Mouse (Mus musculus) midbrain, embryonic 13.5 days (tissue): ENCODE results near the gene Crtc2. TPM values are rescaled to one million over a fixed set of nuclear protein-coding genes. Genes with fewer than 3 reads are reported as not detected.
"Not testable (repeated sequence)": the region's sequence is repeated elsewhere in the genome, so short reads cannot be mapped to it uniquely, and the experiment has no call there.

ENCODE experiments used
- ATAC-seq: fragments of 200-750 bp; cut with Nextera tagmentation; 2 replicates; pipeline ENCODE4 v1.8.0; 2017; ENCODE audit warnings: mild to moderate bottlenecking, moderate TSS enrichment, moderate library complexity
- H3K27ac ChIP-seq: fragments of 300-500 bp; sonication (generic); 2 replicates; pipeline ENCODE4 v1.5.1; 2015; ENCODE audit warnings: inconsistent platforms, mild to moderate bottlenecking, moderate library complexity
- H3K27me3 ChIP-seq: fragments of 300-500 bp; sonication (generic); 2 replicates; pipeline ENCODE4 v1.6.1; 2015; ENCODE audit warnings: mild to moderate bottlenecking, inconsistent platforms
- H3K36me3 ChIP-seq: fragments of 300-500 bp; sonication (generic); 2 replicates; pipeline ENCODE4 v1.6.1; 2015; ENCODE audit warnings: mild to moderate bottlenecking, inconsistent platforms
- H3K4me1 ChIP-seq: fragments of 300-500 bp; sonication (generic); replicated peaks from 2 replicates; pipeline ENCODE4 v1.6.1; 2015; ENCODE audit warnings: inconsistent platforms
- H3K4me2 ChIP-seq: fragments of 300-500 bp; sonication (generic); replicated peaks from 2 replicates; pipeline ENCODE4 v1.6.1; 2015; ENCODE audit warnings: moderate library complexity, mild to moderate bottlenecking, inconsistent platforms
- H3K4me3 ChIP-seq: fragments of 300-500 bp; sonication (generic); replicated peaks from 2 replicates; pipeline ENCODE4 v1.5.1; 2015; ENCODE audit warnings: mild to moderate bottlenecking, inconsistent platforms
- H3K9ac ChIP-seq: fragments of 300-500 bp; sonication (generic); replicated peaks from 2 replicates; pipeline ENCODE4 v1.6.1; 2015; ENCODE audit warnings: mild to moderate bottlenecking, inconsistent platforms
- H3K9me3 ChIP-seq: fragments of 300-500 bp; sonication (generic); 2 replicates; pipeline ENCODE4 v1.6.1; 2016; ENCODE audit warnings: mild to moderate bottlenecking, inconsistent platforms
- WGBS: fragments of 180-500 bp; shearing (Covaris S2); methylation state at CpG from one replicate; pipeline ENCODE4 v1.1.7; 2015; 5-methylcytosine and 5-hydroxymethylcytosine counted together
- polyA plus RNA-seq: library from polyadenylated mRNA; unstranded; fragments of >200 nt; fragmentation: Nextera tagmentation; extraction: Ambion mirVana; gene quantifications from 2 replicates; pipeline ENCODE4 v1.2.1, GENCODE M21; 2015

Crtc2 gene
- polyA plus RNA-seq, 1 experiment from 2014 or later = 21.4 TPM

GRCm38 (mm10) chr3:90275286-90275685 lies 21.3 kb downstream of the Crtc2 start:
- Histone ChIP-seq H3K4me2 (no peak overlapping the region), H3K36me3 (peaks cover 93% of the 10 kb centered on the region)

DNA sequence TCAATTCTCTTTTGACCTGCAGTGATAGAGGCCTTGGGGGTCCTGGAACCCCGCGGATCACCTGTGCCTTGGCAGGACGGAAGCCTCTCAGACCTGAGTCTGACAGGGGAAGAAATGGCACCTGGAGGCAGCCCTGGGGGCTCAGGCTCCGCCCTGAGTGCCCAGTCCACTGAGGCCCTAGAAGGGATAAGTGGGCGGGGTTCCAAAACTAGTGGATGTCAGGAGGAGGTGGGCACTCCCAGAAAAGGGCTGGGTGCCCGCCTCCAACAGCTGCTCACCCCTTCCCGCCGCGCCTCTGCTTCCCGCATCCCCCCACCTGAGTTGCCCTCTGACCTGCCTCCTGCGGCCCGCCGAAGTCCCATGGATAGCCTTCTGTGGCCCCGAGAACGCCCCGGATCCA lies 22.9 kb downstream of the Crtc2 start:
- H3K4me3 ChIP-seq = no peak overlapping the region
- no peaks in the 10 kb centered on the region for H3K4me1 ChIP-seq
- H3K27ac ChIP-seq = no peak overlapping the region
- H3K27me3 ChIP-seq = no peaks in the 10 kb centered on the region
- peaks cover 90% of the 10 kb centered on the region for H3K36me3 ChIP-seq
- 47% methylated on average over 16 of the region's 16 CpGs for WGBS
- no peak overlapping the region for H3K4me2 ChIP-seq
- no peak for ATAC-seq
- no peak overlapping the region for H3K9ac ChIP-seq
- no peaks in the 10 kb centered on the region for H3K9me3 ChIP-seq

More at GRCm38 (mm10) chr3:90275286-90275685, 21.3 kb downstream of the Crtc2 start:
- Histone ChIP-seq H3K9me3 (no peaks in the 10 kb centered on the region), H3K27me3 (no peaks in the 10 kb centered on the region), H3K9ac (no peak overlapping the region), H3K4me1 (no peaks in the 10 kb centered on the region), H3K27ac (no peak overlapping the region), H3K4me3 (no peak overlapping the region)
- no peak for ATAC-seq
- 97% methylated on average over 11 of the region's 11 CpGs for WGBS

GRCm38 (mm10) chr3:90277793-90278192 lies 23.8 kb downstream of the Crtc2 start:
- H3K36me3 ChIP-seq = peaks cover 80% of the 10 kb centered on the region

DNA sequence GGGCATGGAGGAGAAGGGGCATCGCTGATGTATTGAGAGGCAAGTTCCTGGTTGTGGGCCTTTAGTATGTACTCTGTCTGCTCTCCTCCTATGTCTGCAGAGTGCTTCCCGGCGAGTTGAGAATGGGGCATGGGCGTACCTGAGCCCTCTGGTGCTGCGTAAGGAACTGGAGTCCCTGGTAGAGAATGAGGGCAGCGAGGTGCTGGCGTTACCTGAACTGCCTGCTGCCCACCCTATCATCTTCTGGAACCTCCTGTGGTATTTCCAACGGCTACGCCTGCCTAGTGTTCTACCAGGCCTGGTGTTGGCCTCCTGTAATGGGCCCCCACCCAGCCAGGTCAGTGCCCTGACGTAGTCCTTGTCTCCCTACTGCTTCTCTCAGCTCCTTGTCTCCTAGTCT lies 24.2 kb downstream of the Crtc2 start:
- H3K4me1 ChIP-seq = no peaks in the 10 kb centered on the region
- H3K27ac ChIP-seq = no peak overlapping the region
- ATAC-seq = no peak
- no peaks in the 10 kb centered on the region for H3K27me3 ChIP-seq
- H3K4me3 ChIP-seq = no peak overlapping the region
- peaks cover 76% of the 10 kb centered on the region for H3K36me3 ChIP-seq
- no peak overlapping the region for H3K4me2 ChIP-seq
- WGBS = 94% methylated on average over 10 of the region's 10 CpGs
- no peak overlapping the region for H3K9ac ChIP-seq
- no peaks in the 10 kb centered on the region for H3K9me3 ChIP-seq

More at GRCm38 (mm10) chr3:90277793-90278192, 23.8 kb downstream of the Crtc2 start:
- H3K9me3 ChIP-seq = no peaks in the 10 kb centered on the region
- no peaks in the 10 kb centered on the region for H3K27me3 ChIP-seq
- WGBS = 94% methylated on average over 9 of the region's 9 CpGs
- H3K4me2 ChIP-seq = no peak overlapping the region
- no peaks in the 10 kb centered on the region for H3K4me1 ChIP-seq
- no peak overlapping the region for H3K27ac ChIP-seq
- H3K4me3 ChIP-seq = no peak overlapping the region
- no peak overlapping the region for H3K9ac ChIP-seq
- no peak for ATAC-seq

GRCm38 (mm10) chr3:90279216-90279615 lies 25.3 kb downstream of the Crtc2 start:
- Histone ChIP-seq H3K4me1 (no peaks in the 10 kb centered on the region), H3K27me3 (no peaks in the 10 kb centered on the region), H3K27ac (no peak overlapping the region), H3K4me3 (no peak overlapping the region), H3K4me2 (no peak overlapping the region), H3K9me3 (no peaks in the 10 kb centered on the region), H3K9ac (no peak overlapping the region), H3K36me3 (peaks cover 67% of the 10 kb centered on the region)
- ATAC-seq = no peak
- 92% methylated on average over 9 of the region's 9 CpGs for WGBS

- ATAC-seq = no peak
- no peaks in the 10 kb centered on the region for H3K4me1 ChIP-seq
- H3K4me2 ChIP-seq = no peak overlapping the region
- WGBS = 93% methylated on average over 7 of the region's 7 CpGs
- no peaks in the 10 kb centered on the region for H3K9me3 ChIP-seq
- no peaks in the 10 kb centered on the region for H3K27me3 ChIP-seq
- H3K4me3 ChIP-seq = no peak overlapping the region
- H3K36me3 ChIP-seq = peaks cover 65% of the 10 kb centered on the region
- no peak overlapping the region for H3K9ac ChIP-seq
- no peak overlapping the region for H3K27ac ChIP-seq
Observed at GRCm38 (mm10) chr3:90279743-90280142, 25.8 kb downstream of the Crtc2 start.

DNA sequence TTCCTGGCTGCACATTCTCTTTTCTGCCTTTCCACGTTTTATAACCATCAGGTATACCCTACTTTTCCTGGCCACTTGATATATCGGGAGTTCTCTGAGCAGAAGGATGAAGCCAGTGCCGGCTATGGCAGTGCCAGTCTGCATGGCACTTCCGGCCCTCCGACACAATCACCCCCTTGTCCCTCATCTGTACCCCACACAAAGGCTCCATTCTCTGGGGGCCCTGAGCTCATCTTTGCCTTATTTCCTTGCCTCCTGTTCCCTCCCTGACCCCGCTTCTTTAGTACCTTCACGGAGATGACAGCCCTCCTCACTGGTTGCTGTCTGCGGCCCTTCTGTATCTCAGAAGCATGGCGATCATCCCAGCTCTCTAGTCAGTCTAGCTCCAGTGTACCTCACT lies 26.7 kb downstream of the Crtc2 start:
- Histone ChIP-seq H3K27ac (no peak overlapping the region), H3K27me3 (no peaks in the 10 kb centered on the region), H3K9ac (no peak overlapping the region), H3K36me3 (peaks cover 56% of the 10 kb centered on the region), H3K4me1 (no peaks in the 10 kb centered on the region), H3K9me3 (no peaks in the 10 kb centered on the region), H3K4me3 (no peak overlapping the region), H3K4me2 (no peak overlapping the region)
- ATAC-seq = no peak
- WGBS = 94% methylated on average over 9 of the region's 9 CpGs

GRCm38 (mm10) chr3:90284150-90284549 lies 30.2 kb downstream of the Crtc2 start:
- Histone ChIP-seq H3K9ac (no peak overlapping the region), H3K4me3 (no peak overlapping the region), H3K9me3 (no peaks in the 10 kb centered on the region), H3K27me3 (no peaks in the 10 kb centered on the region), H3K27ac (no peak overlapping the region), H3K4me1 (no peaks in the 10 kb centered on the region), H3K36me3 (peaks cover 22% of the 10 kb centered on the region), H3K4me2 (no peak overlapping the region)
- WGBS = 96% methylated on average over 2 of the region's 2 CpGs
- ATAC-seq = no peak

DNA sequence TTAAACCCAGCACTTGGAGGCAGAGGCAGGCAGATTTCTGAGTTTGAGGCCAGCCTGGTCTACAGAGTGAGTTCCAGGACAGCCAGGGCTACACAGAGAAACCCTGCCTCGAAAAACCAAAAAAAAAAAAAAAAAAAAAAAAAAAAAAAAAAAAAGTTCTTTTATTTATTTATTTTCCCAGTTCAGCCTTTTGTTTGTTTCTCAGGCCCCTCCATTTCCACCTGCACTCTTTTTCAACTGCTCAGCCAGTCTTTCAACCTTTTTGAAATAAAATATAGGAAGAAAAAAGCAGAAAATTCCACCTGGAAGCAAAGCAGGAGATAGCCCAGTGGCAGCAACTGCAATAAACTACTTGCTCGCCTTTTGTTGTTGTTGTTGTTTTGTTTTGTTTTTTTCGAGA lies 35.4 kb downstream of the Crtc2 start:
- not testable (repeated sequence) for H3K9me3 ChIP-seq, H3K27ac ChIP-seq, H3K27me3 ChIP-seq, H3K4me2 ChIP-seq, H3K4me3 ChIP-seq, H3K36me3 ChIP-seq, H3K9ac ChIP-seq, ATAC-seq
- peaks cover 11% of the 10 kb centered on the region for H3K4me1 ChIP-seq
- 80% methylated on average over 3 of the region's 3 CpGs for WGBS

DNA sequence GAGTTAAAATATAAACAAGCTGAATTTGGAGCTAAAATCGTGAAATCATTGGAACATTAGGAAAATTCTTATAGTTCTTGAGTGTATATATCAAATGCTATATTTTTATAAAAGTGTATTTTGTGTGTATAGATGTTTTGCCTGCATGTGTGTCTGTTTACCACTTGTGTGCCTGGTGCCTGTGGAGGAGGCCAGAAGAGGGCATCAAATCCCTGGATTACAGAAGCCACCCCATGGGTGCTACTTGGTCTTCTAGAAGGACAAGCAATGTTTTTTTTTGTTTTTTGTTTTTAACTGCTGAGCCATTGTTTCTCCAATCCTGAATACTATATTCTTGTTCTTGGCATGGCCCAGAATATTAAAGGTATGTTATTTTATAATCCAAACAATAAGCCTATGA lies 36.6 kb downstream of the Crtc2 start:
- H3K27me3 ChIP-seq = no peaks in the 10 kb centered on the region
- ATAC-seq = no peak
- 90% methylated on average over 1 of the region's 1 CpGs for WGBS

DNA sequence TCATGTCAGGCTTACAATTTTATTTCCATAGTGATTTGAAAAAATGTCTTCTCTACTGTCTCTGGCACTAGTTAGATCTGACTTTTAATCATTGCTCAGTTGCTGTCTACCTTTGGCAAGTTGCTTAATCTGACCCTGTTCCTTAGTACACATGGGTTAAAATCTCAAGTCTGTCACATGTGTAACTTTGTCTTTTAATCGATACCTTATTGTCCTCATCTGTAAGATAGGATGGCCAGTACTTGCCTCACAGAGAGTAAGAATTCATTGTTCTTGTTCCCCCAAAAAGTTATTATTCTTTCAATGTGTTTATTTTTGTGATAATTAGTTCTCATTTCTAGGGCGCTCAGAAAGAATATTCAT lies 38.0 kb downstream of the Crtc2 start:
- no peak for ATAC-seq
- H3K27me3 ChIP-seq = no peaks in the 10 kb centered on the region

More for the DNA sequence above, 36.6 kb downstream of the Crtc2 start:
- no peaks in the 10 kb centered on the region for H3K9me3 ChIP-seq
- H3K27ac ChIP-seq = no peak overlapping the region
- H3K4me3 ChIP-seq = no peak overlapping the region
- H3K4me2 ChIP-seq = no peak overlapping the region
- no peaks in the 10 kb centered on the region for H3K36me3 ChIP-seq
- peaks cover 23% of the 10 kb centered on the region for H3K4me1 ChIP-seq
- H3K9ac ChIP-seq = no peak overlapping the region

GRCm38 (mm10) chr3:90292345-90293275 lies 38.6 kb downstream of the Crtc2 start, which contains the start of gene Gatad2b:
TSS of gene Gatad2b (plus strand) at chr3:90293178.
- WGBS = under 1% methylated on average over 43 of the region's 47 CpGs
- no peaks in the 10 kb centered on the region for H3K36me3 ChIP-seq
- ATAC-seq = peak; percentile 99
- H3K27ac ChIP-seq = peak within 1 kb of the TSS; percentile 98
- no peaks in the 10 kb centered on the region for H3K27me3 ChIP-seq
- H3K9me3 ChIP-seq = no peaks in the 10 kb centered on the region
- H3K9ac ChIP-seq = peak within 1 kb of the TSS; percentile 88
- H3K4me3 ChIP-seq = peak within 1 kb of the TSS; percentile 77
- peak within 1 kb of the TSS; percentile 89 for H3K4me2 ChIP-seq
- H3K4me1 ChIP-seq = peaks cover 36% of the 10 kb centered on the region

More for the DNA sequence above, 38.0 kb downstream of the Crtc2 start:
- Histone ChIP-seq H3K4me1 (peaks cover 36% of the 10 kb centered on the region), H3K4me2 (peak overlapping the region; percentile 63), H3K9me3 (no peaks in the 10 kb centered on the region), H3K9ac (peak overlapping the region; percentile 84), H3K4me3 (peak overlapping the region; percentile 77), H3K27ac (peak overlapping the region; percentile 98), H3K36me3 (no peaks in the 10 kb centered on the region)
- WGBS = 38% methylated on average over 2 of the region's 2 CpGs
